Mouse (Mus musculus) bone marrow, adult 2 months (tissue): ENCODE data around the gene Maco1. TPM values are rescaled to one million over a fixed set of nuclear protein-coding genes. Genes with fewer than 3 reads are reported as not detected.

Source experiments
- H3K27ac ChIP-seq: fragments of 200-500 bp; 2 replicates; pipeline ENCODE4 v1.5.1; 2012; ENCODE audit warnings: low read depth, mild to moderate bottlenecking, control low read depth, inconsistent platforms, low read length; ENCODE audit not compliant: control insufficient read depth, poor library complexity, insufficient read depth
- H3K4me1 ChIP-seq: fragments of 200-500 bp; 2 replicates; pipeline ENCODE4 v1.6.1; 2011; ENCODE audit warnings: low read length; ENCODE audit not compliant: control insufficient read depth, insufficient read depth
- H3K4me3 ChIP-seq: fragments of 200-500 bp; replicated peaks from 2 replicates; pipeline ENCODE3; 2011; ENCODE audit warnings: mild to moderate bottlenecking, low read depth, low read length, control low read depth; ENCODE audit not compliant: control insufficient read depth
- CTCF ChIP-seq: fragments of 200-500 bp; IDR thresholded peaks from 2 replicates; pipeline ENCODE4 v1.5.1; 2011; ENCODE audit warnings: low read length, control low read depth; ENCODE audit not compliant: control insufficient read depth, insufficient read depth
- POLR2A ChIP-seq: fragments of 200-500 bp; IDR thresholded peaks from 2 replicates; pipeline ENCODE4 v1.6.1; 2011; ENCODE audit warnings: low read depth, mild to moderate bottlenecking, control low read depth, low read length, borderline replicate concordance; ENCODE audit not compliant: control insufficient read depth
- WGBS: fragments of 180-500 bp; shearing (Covaris S2); methylation state at CpG from one replicate; pipeline ENCODE4 v1.1.7; 2018; 5-methylcytosine and 5-hydroxymethylcytosine counted together
- polyA plus RNA-seq: library from polyadenylated mRNA; stranded (reverse); fragments of >200 nt; gene quantifications from 2 replicates; pipeline ENCODE4 v1.2.4, GENCODE M21; 2011; ENCODE audit warnings: low replicate concordance; ENCODE audit not compliant: missing spikeins, insufficient read depth, insufficient read length

Gene Maco1
- 17.6 and 24.3 TPM in 2 replicates for polyA plus RNA-seq

DNA sequence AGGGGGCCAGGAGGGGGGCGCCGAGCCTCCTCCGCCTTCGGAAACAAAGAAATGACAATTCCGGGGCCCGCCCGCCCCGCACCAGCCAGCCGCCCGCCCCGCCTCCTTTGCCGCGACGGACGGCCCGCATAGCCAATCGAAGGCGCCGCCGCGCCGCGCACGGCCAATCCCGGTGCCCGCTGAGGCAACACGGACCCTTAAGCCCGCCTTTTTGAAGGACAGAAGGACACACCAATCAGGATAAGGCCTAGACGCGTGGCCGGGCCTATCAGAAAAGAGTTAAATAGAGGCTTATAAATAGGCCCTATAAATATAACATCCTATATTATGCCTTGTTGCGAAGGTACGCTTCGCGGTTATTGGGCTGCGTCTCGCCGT is at the start of gene Maco1:
TSS of gene Maco1 (minus strand) at position 87 of the 378 bp plus-strand sequence.
- Histone ChIP-seq H3K27ac (peak within 1 kb of the TSS; percentile 97), H3K4me3 (peak within 1 kb of the TSS; percentile 99), H3K4me1 (peaks cover 1% of the 10 kb centered on the region; the same call in 1 of the 2 replicates)
- TF ChIP-seq POLR2A, result peak; percentile 35; the same call in 1 of the 2 replicates
- TF ChIP-seq CTCF, result no peak
- under 1% methylated on average over 38 of the region's 38 CpGs for WGBS

DNA sequence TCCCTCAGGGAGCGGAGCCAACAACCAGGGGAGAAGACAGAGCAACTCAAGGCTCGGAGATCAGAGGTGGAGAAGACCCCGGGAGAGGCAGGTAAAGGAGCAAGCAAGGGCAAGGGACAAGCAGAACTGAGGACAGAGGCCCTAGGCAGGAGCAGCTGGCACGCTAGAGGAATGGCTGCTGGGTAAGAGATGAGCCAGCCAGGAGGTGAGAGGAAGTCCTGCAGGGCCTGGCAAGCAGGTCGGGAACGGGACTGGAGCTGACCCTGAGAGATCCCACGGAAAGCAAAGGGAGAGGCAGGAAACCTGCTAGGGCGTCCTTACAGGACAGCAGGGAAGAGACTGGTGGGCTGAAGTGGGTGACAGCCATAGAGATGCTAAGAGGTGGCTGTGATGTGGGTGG is 48.0 kb upstream of the Maco1 start:
- Histone ChIP-seq H3K27ac (no peak overlapping the region), H3K4me1 (no peaks in the 10 kb centered on the region), H3K4me3 (no peak overlapping the region)
- 92% methylated on average over 8 of the region's 8 CpGs for WGBS
- TF ChIP-seq POLR2A, result no peak
- no peak for TF ChIP-seq CTCF

DNA sequence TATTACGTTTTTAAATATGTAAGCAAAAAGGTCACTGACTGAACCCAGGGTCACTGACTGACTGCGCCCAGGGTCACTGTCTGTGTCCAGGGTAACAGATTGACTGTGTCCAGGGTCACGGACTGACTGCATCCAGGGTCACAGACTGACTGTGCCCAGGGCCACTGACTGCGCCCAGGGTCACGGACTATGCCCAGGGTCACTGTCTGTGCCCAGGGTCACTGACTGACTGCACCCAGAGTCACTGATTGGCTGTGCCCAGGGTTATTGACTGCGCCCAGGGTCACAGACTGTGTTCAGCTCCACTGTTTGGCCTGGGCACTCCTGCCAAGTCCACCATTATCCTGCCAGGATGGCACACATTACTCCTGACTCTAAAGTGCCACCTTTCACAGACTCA is 44.1 kb upstream of the Maco1 start:
- no peaks in the 10 kb centered on the region for H3K4me1 ChIP-seq
- 96% methylated on average over 6 of the region's 6 CpGs for WGBS
- no peak overlapping the region for H3K4me3 ChIP-seq
- no peak for TF ChIP-seq POLR2A
- no peak for TF ChIP-seq CTCF
- H3K27ac ChIP-seq, result no peak overlapping the region

DNA sequence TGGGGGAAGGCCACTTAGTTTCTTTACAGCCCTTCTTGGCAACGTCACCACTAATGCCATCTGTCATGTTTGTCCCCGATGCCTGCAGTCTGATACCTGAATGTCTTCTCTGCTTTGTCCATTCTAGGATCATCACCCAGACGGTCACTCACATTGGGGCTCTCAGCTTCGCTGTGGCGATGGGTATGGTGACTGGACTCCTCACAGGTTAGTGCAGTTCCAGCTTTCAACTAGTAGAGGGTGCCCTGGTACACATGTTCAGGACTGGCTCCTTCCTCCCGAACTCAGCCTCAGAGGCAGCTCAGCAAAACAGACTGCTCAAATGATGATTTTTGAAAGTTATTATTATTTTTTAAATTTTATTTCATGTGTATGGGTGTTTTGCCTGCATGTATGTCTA is 39.0 kb upstream of the Maco1 start:
- Histone ChIP-seq H3K4me1 (no peaks in the 10 kb centered on the region), H3K4me3 (no peak overlapping the region), H3K27ac (no peak overlapping the region)
- TF ChIP-seq CTCF (no peak), POLR2A (no peak)
- 61% methylated on average over 6 of the region's 6 CpGs for WGBS

DNA sequence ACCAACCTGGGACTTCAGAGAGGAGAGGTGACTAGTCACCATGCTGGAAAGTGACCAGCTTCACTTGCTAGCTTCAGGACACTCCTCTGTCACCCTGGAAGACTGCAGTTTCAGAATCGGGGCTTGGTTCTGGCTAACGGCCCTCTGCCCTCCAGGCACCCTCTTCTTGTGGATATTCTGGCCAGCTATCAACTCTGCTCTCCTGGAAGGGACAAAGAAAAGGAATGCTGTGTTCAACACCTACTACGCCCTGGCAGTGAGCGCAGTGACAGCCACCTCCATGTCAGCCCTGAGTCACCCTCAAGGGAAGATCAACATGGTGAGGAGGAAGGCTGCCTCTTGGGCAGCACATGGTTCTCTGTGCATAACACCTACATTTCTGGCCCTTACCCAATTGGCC is 31.2 kb upstream of the Maco1 start:
- no peak overlapping the region for H3K4me3 ChIP-seq
- TF ChIP-seq POLR2A, result no peak
- TF ChIP-seq CTCF, result no peak
- H3K27ac ChIP-seq, result no peak overlapping the region
- WGBS, result 95% methylated on average over 4 of the region's 4 CpGs
- no peaks in the 10 kb centered on the region for H3K4me1 ChIP-seq

DNA sequence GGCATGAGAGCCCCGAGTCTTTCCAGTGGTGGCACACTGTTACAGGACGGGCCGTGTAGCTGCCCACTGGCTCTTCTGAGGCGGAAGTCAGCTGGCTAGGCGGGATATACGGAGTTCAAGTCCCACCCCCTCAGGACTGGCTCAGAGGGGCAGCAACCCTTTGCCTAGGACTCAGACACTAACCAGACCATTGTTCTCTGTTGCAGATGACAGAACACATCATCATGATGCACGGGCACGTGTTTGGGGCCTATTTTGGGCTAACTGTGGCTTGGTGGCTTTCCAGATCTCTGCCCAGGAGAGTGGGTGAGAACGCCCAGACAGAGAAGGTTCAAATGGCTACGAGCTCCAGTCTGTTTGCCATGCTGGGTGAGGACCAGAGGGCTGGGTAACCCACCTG is 30.7 kb upstream of the Maco1 start:
- no peak for TF ChIP-seq CTCF
- TF ChIP-seq POLR2A, result no peak
- Histone ChIP-seq H3K27ac (no peak overlapping the region), H3K4me1 (no peaks in the 10 kb centered on the region), H3K4me3 (no peak overlapping the region)
- WGBS, result 68% methylated on average over 10 of the region's 10 CpGs

DNA sequence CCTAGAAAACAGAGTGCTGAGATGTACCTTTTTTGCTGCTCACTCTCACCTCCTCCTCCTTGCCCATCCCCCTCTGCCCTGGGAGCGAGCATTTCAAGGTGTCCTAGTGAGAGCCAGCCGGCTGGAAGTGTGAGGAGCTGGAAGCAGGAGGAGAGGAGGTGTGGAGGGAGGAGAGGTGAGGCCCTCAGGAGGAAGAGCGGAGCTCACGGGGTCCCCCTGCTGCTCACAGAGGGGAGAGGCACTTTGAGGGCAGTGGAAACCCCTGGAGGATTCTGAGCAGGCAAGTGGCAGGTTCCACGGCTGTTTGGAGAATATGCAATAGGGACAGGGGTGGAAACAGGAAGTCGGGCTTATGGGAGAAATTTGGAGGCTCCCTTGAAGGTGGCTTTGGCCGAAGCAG is 30.1 kb upstream of the Maco1 start:
- no peak for TF ChIP-seq POLR2A
- peak; percentile 69 for TF ChIP-seq CTCF
- H3K27ac ChIP-seq, result no peak overlapping the region
- H3K4me3 ChIP-seq, result no peak overlapping the region
- WGBS, result 42% methylated on average over 7 of the region's 7 CpGs
- no peaks in the 10 kb centered on the region for H3K4me1 ChIP-seq

DNA sequence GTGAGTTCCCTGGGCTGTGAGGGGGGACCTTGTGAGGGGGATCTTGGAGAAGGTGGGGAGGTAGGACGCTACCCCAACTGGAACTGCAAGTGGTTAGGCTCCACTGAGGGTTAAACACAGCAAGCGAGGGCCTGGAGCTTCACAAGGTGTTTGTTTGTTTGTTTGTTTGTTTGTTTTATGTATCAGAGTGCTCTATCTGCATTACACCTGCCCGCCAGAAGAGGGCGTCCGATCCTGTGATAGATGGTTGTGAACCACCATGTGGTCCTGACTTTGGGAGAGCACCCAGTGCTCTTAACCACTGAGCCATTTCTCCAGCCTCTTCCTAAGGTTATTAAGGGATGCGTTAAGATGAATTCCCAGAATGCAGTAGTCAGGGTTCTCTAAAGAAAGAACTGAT is 26.9 kb upstream of the Maco1 start:
- no peak for TF ChIP-seq POLR2A
- peak; percentile 58 for TF ChIP-seq CTCF
- WGBS, result 51% methylated on average over 6 of the region's 6 CpGs
- no peaks in the 10 kb centered on the region for H3K4me1 ChIP-seq
- no peak overlapping the region for H3K4me3 ChIP-seq
- H3K27ac ChIP-seq, result no peak overlapping the region

DNA sequence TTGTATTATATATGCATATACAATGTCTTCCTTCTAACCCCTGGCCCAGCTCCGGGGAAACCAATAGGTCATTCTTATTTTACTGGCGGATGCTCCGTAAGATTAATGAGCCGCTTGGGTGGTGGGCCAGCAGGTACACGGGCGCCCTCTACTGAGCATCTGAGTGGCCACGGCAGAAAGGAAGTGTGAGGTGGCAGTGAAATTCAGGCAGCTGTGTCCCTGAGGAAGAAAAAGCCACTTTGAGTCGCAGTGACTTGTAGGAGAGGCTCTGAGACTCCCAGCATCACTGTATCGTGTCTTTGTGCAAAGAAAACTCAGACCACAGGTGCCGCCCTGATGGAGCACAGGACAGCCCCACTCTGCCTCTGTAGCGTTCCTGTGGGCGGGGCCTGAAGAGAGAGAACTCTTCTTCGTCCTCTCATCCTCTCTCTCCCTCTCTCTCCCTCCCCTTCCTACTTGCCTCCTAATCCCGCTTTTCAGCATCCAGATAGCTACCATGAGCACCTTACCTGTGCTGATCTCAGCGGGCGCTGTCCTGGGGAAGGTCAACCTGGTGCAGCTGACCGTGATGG is 26.4 kb upstream of the Maco1 start:
- Histone ChIP-seq H3K4me1 (no peaks in the 10 kb centered on the region), H3K4me3 (no peak overlapping the region), H3K27ac (no peak overlapping the region)
- TF ChIP-seq POLR2A, result no peak
- peak; percentile 80 for TF ChIP-seq CTCF
- WGBS, result 11% methylated on average over 17 of the region's 17 CpGs
